Mouse (Mus musculus): ENCODE data around the gene Hmox2. TPM values are rescaled to one million over a fixed set of nuclear protein-coding genes. Genes with fewer than 3 reads are reported as not detected.

Gene Hmox2
- total RNA-seq (2023; ENCODE audit: inconsistent age): 47.7 to 55.4 TPM (median 53.2 TPM) in 4 replicates

DNA sequence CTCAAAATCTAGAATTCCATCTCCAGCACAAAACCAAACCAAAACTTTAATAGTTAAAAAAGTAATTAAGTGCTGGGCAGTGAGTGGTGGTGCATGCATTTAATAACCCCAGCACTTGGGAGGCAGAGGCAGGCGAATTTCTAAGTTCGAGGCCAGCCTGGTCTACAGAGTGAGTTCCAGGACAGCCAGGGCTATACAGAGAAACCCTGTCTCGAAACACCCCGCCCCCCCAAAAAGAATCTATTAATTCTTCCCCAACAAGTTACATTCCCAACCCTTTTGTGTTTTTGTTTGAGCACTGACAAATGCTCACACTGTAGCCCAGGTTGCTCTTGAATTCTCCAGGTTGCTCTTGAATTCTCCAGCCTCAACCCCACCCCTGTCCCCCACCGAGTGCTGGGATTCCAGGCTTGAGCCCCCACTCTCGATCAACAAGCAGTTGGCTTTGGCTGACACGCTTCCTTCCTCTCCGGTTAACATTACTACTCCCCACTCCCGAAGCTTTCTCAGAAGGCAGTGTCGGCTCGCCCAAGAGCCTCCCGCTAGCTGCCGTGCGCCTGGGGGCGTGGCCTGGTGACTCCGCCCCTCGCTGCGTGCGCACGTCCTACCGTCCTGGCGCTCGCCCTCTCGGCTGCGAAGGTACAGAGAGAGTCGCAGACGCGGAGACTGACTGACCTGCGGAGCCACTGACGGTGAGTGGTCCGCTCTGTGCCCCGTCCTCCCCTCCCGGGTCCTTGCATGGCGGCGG lies at the start of gene Hmox2:
Gene Hmox2, plus strand, starts transcription at position 582 of the 748 bp plus-strand sequence.

DNA sequence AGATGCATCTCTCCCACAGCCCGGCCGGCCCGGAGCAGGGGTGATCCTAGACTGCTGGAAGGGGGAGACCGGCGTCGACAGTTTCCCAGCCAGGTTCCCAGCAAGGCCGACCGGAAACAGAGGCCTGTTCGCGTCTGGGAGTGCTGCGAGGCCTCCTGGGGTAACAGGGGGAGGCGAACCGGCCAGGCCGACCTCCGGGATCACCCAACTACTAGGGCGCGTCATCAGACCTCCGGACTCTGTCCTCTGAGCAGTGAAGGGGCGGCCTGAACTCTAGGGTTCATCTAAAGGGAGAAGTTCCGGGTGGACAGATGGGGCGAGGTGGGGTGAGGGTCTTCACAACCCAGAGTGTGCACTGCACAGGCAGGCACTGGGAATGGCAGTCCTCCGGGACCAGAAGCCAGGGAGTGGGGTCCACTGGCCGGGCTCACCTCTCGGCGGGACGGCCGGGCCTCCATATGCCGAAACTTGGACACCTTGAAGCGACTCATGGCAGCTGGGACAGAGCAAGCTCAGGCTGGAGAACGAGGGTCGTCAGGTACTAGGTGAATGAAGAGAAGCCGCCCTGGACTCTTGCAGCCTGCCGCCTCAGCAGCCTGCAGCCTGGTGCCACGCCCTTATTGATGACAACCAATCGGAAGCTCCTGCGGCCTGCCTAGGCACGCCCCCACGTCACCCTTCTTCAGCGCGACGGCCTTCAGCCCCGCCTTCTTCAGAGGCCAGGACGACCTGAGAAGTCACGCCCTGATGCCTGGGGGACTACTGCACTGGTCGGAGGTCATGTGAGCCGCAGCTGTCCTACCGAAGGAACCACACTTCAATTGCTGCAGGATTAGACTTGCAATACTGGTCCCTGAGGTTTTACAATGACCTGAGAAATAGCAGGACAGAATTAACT lies 46.8 kb upstream of the Hmox2 start, which contains the start of gene Coro7:
Gene Coro7, minus strand, starts transcription at position 657 of the 898 bp plus-strand sequence.

DNA sequence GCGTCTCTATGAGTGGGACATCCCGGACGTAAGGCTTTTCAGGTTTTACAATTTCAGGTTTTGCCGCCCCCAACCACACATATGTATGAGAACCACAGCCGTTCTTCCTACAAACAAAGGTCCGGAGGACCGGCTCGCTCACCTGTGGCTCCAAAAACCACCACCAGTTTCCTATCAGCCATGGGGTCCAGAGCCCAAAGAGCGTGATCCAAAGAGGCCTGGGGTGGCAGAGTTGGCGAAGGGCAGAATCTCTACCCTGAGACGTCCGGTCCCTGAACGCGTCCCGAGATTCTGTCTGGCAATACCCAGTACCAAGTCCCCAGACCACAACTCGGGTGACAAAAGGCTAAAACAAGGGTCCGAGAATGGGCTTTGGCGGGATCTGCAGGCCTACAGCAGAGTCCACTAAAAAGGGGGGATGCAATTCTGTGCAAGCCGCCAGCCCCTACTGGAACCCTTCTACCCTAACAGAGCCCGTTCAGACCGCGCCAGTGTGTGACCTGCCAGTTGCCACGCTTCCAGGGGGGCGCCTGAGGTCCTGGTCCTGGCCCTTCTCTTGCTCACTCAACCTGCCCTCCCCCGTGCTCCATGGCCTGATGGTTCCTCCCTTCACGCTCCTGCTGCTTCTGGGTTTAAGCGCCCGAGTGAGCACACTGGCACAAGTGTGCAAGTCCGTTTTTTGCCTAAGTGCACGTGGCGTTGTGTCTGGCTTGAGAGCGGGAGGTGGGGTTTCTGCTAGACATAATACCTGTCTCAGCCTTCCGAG lies 7.2 kb upstream of the Hmox2 start, which contains the start of gene Nmral1:
Gene Nmral1, minus strand, starts transcription at position 604 of the 766 bp plus-strand sequence.

DNA sequence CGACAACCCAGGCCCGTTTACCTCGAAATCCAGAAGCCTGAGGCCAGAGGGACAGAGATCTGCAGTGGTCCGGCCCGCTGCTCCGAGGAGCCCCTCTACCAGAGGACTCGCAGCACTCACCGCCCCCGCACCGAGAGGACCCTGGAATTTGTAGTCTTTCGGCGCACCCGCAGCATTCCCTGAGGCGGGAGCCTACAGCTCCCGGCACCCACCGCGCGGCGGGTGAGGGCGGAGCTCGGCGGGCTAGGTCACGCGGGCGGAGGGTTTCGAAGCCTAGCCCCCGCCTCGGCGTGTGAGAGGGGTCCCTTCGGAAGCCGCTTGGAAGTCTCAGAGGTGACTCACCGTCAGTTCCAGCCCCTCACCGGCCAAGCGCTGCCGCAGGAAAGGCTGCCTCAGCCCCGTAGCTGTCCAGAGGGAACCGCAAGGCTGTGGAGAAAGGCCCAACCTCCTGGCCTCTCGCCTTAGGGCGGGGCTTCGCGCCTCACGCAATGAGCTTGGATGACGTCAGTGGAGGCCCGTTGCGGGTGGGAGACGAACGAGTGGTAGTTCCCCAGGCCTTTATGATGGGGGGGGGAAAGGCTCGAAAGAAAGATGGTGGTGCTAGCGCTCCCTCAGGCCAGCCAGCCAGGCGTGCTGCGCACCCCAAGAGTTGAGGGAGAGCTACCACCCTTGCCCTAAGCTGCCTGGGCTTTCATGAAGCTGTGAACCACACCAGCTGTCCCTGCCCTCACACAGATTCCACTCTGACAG lies 63.8 kb downstream of the Hmox2 start, which contains the start of gene Cdip1:
Gene Cdip1, minus strand, starts transcription at position 483 of the 750 bp plus-strand sequence.

Other genes starting within 250 kb of the Hmox2 start
- 1.3 to 2.4 TPM (median 1.7 TPM) in 4 replicates for gene Srl, start 184.5 kb upstream of the Hmox2 start, total RNA-seq (2023; ENCODE audit: inconsistent age)
- gene Tfap4, start 166.5 kb upstream of the Hmox2 start, total RNA-seq (2023; ENCODE audit: inconsistent age): 9.7 to 12.9 TPM (median 11.3 TPM) in 4 replicates
- 0.13 to 0.61 TPM (median 0.45 TPM) in 3 of 4 replicates, not detected in the other for gene Glis2, start 131.6 kb upstream of the Hmox2 start, total RNA-seq (2023; ENCODE audit: inconsistent age)
- gene Pam16, start 101.4 kb upstream of the Hmox2 start, total RNA-seq (2023; ENCODE audit: inconsistent age): 35.3 to 46.5 TPM (median 42.0 TPM) in 4 replicates
- gene Vasn, start 86.4 kb upstream of the Hmox2 start, total RNA-seq (2023; ENCODE audit: inconsistent age): 0.63 to 2.5 TPM (median 0.81 TPM) in 3 of 4 replicates, not detected in the other
- 30.1 to 34.1 TPM (median 31.9 TPM) in 4 replicates for gene Dnaja3, start 86.4 kb upstream of the Hmox2 start, total RNA-seq (2023; ENCODE audit: inconsistent age)
- 202 to 234 TPM (median 210 TPM) in 4 replicates for gene Coro7, start 46.6 kb upstream of the Hmox2 start, total RNA-seq (2023; ENCODE audit: inconsistent age)
- gene Nmral1, start 7.0 kb upstream of the Hmox2 start, total RNA-seq (2023; ENCODE audit: inconsistent age): 10.6 to 12.9 TPM (median 11.6 TPM) in 4 replicates
- gene Cdip1, start 63.9 kb downstream of the Hmox2 start, total RNA-seq (2023; ENCODE audit: inconsistent age): 54.2 to 63.9 TPM (median 60.2 TPM) in 4 replicates
- not detected in 4 replicates for gene 4930562C15Rik, start 109.1 kb downstream of the Hmox2 start, total RNA-seq (2023; ENCODE audit: inconsistent age)
- gene Ubald1, start 154.0 kb downstream of the Hmox2 start, total RNA-seq (2023; ENCODE audit: inconsistent age): 173 to 195 TPM (median 185 TPM) in 4 replicates
- 138 to 157 TPM (median 152 TPM) in 4 replicates for gene Mgrn1, start 159.9 kb downstream of the Hmox2 start, total RNA-seq (2023; ENCODE audit: inconsistent age)
- gene Nudt16l1, start 212.4 kb downstream of the Hmox2 start, total RNA-seq (2023; ENCODE audit: inconsistent age): 45.2 to 47.4 TPM (median 46.1 TPM) in 4 replicates
- gene Anks3, start 237.8 kb downstream of the Hmox2 start, total RNA-seq (2023; ENCODE audit: inconsistent age): 78.8 to 99.2 TPM (median 87.6 TPM) in 4 replicates